Mouse (Mus musculus) lung, postnatal 0 days (tissue): ENCODE measurements at regions not wholly inside any gene's neighbourhood (a gene's known extent, or its start where the extent isn't known, plus 50 kb on each side); places are given as distances from the start of the nearest gene placed in this dataset.

Experiments used
- ATAC-seq: fragments of 200-750 bp; cut with Nextera tagmentation; 2 replicates; pipeline ENCODE4 v1.8.0; 2017; ENCODE audit warnings: moderate library complexity
- DNase-seq: peaks from one replicate; pipeline ENCODE4 v3.0.0-alpha.2; 2016; ENCODE audit warnings: low spot score
- H3K27ac ChIP-seq: fragments of 300-500 bp; sonication (generic); 2 replicates; pipeline ENCODE4 v1.5.1; 2014; ENCODE audit warnings: antibody characterized with exemption, mild to moderate bottlenecking, low read length, mixed read lengths
- H3K27me3 ChIP-seq: fragments of 300-500 bp; sonication (generic); replicated peaks from 2 replicates; pipeline ENCODE4 v1.6.1; 2014; ENCODE audit warnings: low read length, mixed read lengths; ENCODE audit not compliant: insufficient read depth
- H3K36me3 ChIP-seq: fragments of 300-500 bp; sonication (generic); 2 replicates; pipeline ENCODE4 v1.6.1; 2014; ENCODE audit warnings: low read length, mixed read lengths; ENCODE audit not compliant: insufficient read depth
- H3K4me1 ChIP-seq: fragments of 300-500 bp; sonication (generic); 2 replicates; pipeline ENCODE4 v1.6.1; 2014; ENCODE audit warnings: antibody characterized with exemption, low read depth, low read length, mixed read lengths; ENCODE audit not compliant: insufficient read depth
- H3K4me2 ChIP-seq: fragments of 300-500 bp; sonication (generic); replicated peaks from 2 replicates; pipeline ENCODE4 v1.6.1; 2014; ENCODE audit warnings: low read depth, mild to moderate bottlenecking, low read length, moderate library complexity, mixed read lengths
- H3K4me3 ChIP-seq: fragments of 300-500 bp; sonication (generic); 2 replicates; pipeline ENCODE4 v1.5.1; 2014; ENCODE audit warnings: low read depth, low read length
- H3K9ac ChIP-seq: fragments of 300-500 bp; sonication (generic); replicated peaks from 2 replicates; pipeline ENCODE4 v1.6.1; 2014; ENCODE audit warnings: low read depth, mild to moderate bottlenecking
- H3K9me3 ChIP-seq: fragments of 300-500 bp; sonication (generic); 2 replicates; pipeline ENCODE4 v1.6.1; 2016; ENCODE audit warnings: low read length, mixed read lengths
- CTCF ChIP-seq: IDR thresholded peaks from 2 replicates; pipeline ENCODE4 v1.5.1; 2016; ENCODE audit warnings: antibody characterized with exemption, mild to moderate bottlenecking
- EP300 ChIP-seq: IDR thresholded peaks from 2 replicates; pipeline ENCODE4 v1.6.1; 2016; ENCODE audit warnings: antibody characterized with exemption, mild to moderate bottlenecking, control low read depth
- WGBS: fragments of 180-500 bp; shearing (Covaris S2); extraction: QIAGEN DNeasy Blood & Tissue Kit; methylation state at CpG from one replicate; pipeline ENCODE4 v1.1.7; 2014; 5-methylcytosine and 5-hydroxymethylcytosine counted together

DNA sequence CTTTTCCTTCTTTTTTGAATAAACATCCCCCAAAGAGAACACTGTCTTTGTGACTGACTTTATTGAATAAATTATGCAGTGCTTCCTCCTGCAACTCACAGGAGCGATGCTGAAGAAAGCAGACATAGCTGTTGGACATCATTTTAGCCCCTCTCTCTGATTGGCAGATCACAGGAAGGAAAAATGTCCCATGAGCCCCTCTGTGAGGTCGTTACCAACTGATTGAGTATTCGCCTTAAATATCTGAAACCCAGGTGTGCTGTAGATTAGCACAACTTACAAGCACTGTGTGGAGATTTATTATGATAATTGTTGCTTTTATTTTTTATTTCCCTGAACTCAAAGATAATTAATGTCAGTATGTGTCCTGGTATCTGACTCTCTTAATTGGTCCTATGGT is 1582.4 kb upstream of the Tenm2 start:
- no peaks in the 10 kb centered on the region for H3K9me3 ChIP-seq
- H3K4me2 ChIP-seq: no peak overlapping the region
- no peaks in the 10 kb centered on the region for H3K36me3 ChIP-seq
- no peak overlapping the region for H3K27ac ChIP-seq
- WGBS: 67% methylated on average over 3 of the region's 3 CpGs
- no peak overlapping the region for H3K4me3 ChIP-seq
- no peaks in the 10 kb centered on the region for H3K27me3 ChIP-seq
- no peak for ATAC-seq
- H3K9ac ChIP-seq: no peak overlapping the region
- no peak for DNase-seq
- no peak for TF ChIP-seq CTCF
- TF ChIP-seq EP300: no peak
- no peaks in the 10 kb centered on the region for H3K4me1 ChIP-seq

DNA sequence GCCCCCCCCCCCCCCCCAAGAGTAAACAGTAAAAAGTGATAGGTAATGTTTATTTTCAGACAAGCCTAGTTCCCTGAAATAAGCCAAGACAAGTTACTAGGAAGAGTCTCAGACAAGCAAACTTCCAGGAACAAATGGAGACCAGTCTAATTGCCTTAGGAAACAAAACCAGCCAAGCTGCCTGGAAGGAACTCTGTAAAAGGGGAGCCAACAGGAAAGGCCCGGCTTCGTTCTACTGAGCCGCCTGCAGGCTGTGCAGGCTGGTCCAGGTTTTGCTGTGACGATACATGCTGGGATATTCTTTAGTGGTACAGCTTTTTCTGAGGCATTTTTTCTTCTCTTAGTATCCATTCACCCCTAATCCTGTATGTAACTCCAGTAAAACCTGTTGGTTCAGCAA is 1547.8 kb upstream of the Tenm2 start:
- no peak overlapping the region for H3K4me3 ChIP-seq
- H3K4me2 ChIP-seq: no peak overlapping the region
- 43% methylated on average over 4 of the region's 4 CpGs for WGBS
- no peaks in the 10 kb centered on the region for H3K27me3 ChIP-seq
- no peaks in the 10 kb centered on the region for H3K4me1 ChIP-seq
- no peak overlapping the region for H3K9ac ChIP-seq
- H3K9me3 ChIP-seq: no peaks in the 10 kb centered on the region
- no peak for DNase-seq
- ATAC-seq: no peak
- no peak for TF ChIP-seq CTCF
- TF ChIP-seq EP300: no peak
- H3K36me3 ChIP-seq: no peaks in the 10 kb centered on the region
- no peak overlapping the region for H3K27ac ChIP-seq

DNA sequence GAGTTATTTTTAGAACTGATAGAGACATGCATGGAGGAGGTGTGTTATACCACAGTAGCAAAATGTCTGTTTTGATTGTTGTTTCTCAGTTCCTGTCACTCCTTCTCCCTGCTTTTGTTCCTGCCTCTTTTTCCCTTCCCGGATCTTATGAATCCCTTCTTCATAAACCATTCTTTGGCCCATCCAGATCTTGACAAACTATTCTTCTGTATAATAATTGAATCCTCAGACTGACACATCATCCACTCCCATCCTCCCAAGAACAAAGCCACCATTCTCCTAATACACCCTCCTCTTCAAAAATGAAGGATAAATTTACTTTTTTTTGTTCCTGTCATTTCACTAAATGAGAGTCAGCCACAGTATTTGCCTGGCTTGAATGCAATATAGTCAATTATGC is 1543.8 kb upstream of the Tenm2 start:
- no peak overlapping the region for H3K27ac ChIP-seq
- WGBS: 75% methylated on average over 1 of the region's 1 CpGs
- H3K9me3 ChIP-seq: no peaks in the 10 kb centered on the region
- no peaks in the 10 kb centered on the region for H3K27me3 ChIP-seq
- H3K36me3 ChIP-seq: no peaks in the 10 kb centered on the region
- TF ChIP-seq EP300: no peak
- no peak for TF ChIP-seq CTCF
- no peak overlapping the region for H3K4me2 ChIP-seq
- H3K9ac ChIP-seq: no peak overlapping the region
- H3K4me3 ChIP-seq: no peak overlapping the region
- no peak for DNase-seq
- ATAC-seq: no peak
- no peaks in the 10 kb centered on the region for H3K4me1 ChIP-seq

DNA sequence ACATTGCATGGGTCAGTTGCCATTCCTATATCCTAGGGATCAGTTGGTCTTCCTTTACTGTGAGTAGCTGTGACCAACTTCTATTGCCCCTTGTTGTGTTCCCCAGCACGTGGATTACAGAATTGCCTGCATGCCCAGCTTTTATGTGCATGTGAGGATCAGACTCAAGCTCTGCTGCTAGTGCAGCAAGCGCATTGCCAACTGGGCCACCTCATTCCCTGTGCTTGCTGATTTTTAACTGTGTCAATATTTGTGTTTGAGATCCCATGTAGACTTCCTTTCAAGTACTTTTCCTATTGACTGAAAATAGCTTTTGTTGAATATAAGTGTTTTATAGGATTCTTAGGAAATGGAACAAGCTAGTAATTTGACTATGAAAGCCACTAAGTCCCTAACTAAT is 1526.5 kb upstream of the Tenm2 start:
- Histone ChIP-seq H3K4me2 (no peak overlapping the region), H3K4me3 (no peak overlapping the region), H3K27me3 (no peaks in the 10 kb centered on the region), H3K4me1 (no peaks in the 10 kb centered on the region), H3K36me3 (no peaks in the 10 kb centered on the region), H3K9me3 (no peaks in the 10 kb centered on the region), H3K27ac (no peak overlapping the region), H3K9ac (no peak overlapping the region)
- DNase-seq: no peak
- TF ChIP-seq CTCF: no peak
- TF ChIP-seq EP300: no peak
- no peak for ATAC-seq
- 52% methylated on average over 2 of the region's 2 CpGs for WGBS

DNA sequence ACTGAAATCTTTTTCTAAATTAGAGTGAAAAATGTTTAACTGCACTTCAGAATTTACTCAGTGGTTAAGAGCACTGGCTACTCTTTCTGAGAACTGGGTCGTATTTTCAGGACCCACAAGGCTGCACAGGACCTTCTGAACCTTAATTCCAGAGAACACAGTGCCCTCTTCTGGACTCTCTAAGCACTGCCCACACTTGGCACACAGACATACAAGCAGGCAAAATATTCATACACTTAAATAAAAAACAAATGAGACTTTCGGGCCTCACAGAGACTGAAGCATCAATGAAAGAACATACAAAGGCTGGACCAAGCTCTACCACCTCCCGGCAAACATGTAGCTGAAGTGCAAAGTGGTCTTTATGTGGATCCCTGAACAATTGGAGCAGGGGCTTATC is 1511.8 kb upstream of the Tenm2 start:
- ATAC-seq: no peak
- Histone ChIP-seq H3K9ac (no peak overlapping the region), H3K4me1 (no peaks in the 10 kb centered on the region), H3K4me2 (no peak overlapping the region), H3K27me3 (no peaks in the 10 kb centered on the region), H3K9me3 (no peaks in the 10 kb centered on the region), H3K27ac (no peak overlapping the region), H3K36me3 (no peaks in the 10 kb centered on the region), H3K4me3 (no peak overlapping the region)
- TF ChIP-seq CTCF: peak; percentile 66
- no peak for TF ChIP-seq EP300
- DNase-seq: peak; percentile 22
- WGBS: 36% methylated on average over 3 of the region's 3 CpGs

DNA sequence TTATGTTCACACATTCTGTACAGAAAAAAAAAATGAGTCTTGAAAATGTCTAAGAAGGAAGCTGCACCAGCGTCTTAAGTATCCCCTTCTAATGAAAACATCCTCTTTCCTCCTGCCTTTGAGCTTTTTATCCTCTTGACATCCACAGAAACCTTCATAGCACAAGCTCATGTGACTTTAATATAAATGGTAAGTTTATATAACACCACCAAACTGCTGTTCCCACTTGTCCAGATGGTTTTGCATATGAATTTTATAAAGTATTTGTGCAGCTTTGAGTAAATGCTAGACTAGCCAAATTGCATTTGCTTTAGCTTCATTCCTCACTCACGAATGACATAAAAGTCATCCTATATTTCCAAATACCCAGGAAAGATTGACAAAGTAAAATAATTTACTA is 1493.3 kb upstream of the Tenm2 start:
- TF ChIP-seq CTCF (no peak), EP300 (no peak)
- ATAC-seq: no peak
- Histone ChIP-seq H3K36me3 (no peaks in the 10 kb centered on the region), H3K4me1 (no peaks in the 10 kb centered on the region), H3K27ac (no peak overlapping the region), H3K4me2 (no peak overlapping the region), H3K27me3 (no peaks in the 10 kb centered on the region), H3K9ac (no peak overlapping the region), H3K4me3 (no peak overlapping the region), H3K9me3 (no peaks in the 10 kb centered on the region)
- DNase-seq: no peak
- 33% methylated on average over 2 of the region's 2 CpGs for WGBS

DNA sequence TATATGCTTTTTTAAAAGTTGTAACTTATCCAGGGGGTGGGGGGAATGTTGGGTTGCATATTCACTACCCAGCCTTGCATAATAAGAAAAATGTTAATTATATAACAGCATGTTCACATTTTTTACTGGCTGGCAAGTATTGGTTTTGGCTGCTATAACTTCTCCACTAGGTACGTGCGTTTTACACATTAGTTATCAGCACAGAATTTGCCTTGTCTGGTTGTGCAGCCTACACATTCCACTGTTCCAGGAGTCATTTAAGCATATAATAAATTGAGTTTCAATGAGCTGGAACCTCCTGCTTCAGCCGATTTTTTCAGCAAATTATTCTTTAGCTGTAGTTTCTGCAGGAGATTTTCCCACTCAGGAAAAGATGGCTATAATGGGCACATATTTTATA is 1479.9 kb upstream of the Tenm2 start:
- no peak for TF ChIP-seq EP300
- TF ChIP-seq CTCF: no peak
- Histone ChIP-seq H3K9me3 (no peaks in the 10 kb centered on the region), H3K4me1 (no peaks in the 10 kb centered on the region), H3K27ac (no peak overlapping the region), H3K4me3 (no peak overlapping the region), H3K27me3 (no peaks in the 10 kb centered on the region), H3K4me2 (no peak overlapping the region), H3K36me3 (no peaks in the 10 kb centered on the region), H3K9ac (no peak overlapping the region)
- WGBS: 65% methylated on average over 3 of the region's 3 CpGs
- DNase-seq: no peak
- ATAC-seq: no peak
